Mouse (Mus musculus): ENCODE results near the gene Gm47841. TPM values are rescaled to one million over a fixed set of nuclear protein-coding genes. Genes with fewer than 3 reads are reported as not detected.

Gm47841 gene
- total and polyA plus RNA-seq, 3 experiments = not detected

GRCm38 (mm10) chr15:101092121-101092828 lies 45.1 kb upstream of the Gm47841 start:
- Histone ChIP-seq H3K27me3 (ENCODE audit: control insufficient read depth, insufficient read depth, low read length) (no peaks in the 10 kb centered on the region), H3K9ac (ENCODE audit: low read depth, low read length) (no peak overlapping the region), H3K36me3 (ENCODE audit: control insufficient read depth, insufficient read depth, low read length) (no peaks in the 10 kb centered on the region), H3K4me1 (ENCODE audit: control insufficient read depth, insufficient read depth, low read length) (no peaks in the 10 kb centered on the region; the same call in 1 of the 2 replicates), H3K27ac (peak overlapping the region; percentile 23; the same call in 1 of the 2 replicates), H3K79me2 (replicated peaks; ENCODE audit: control insufficient read depth, insufficient read depth, low read length) (no peaks in the 10 kb centered on the region), H3K4me3 (no peak overlapping the region)
- intact Hi-C loops (cut with DNase I) = no loop called here
- no peak for DNase-seq
- 59% methylated on average over 14 of the region's 14 CpGs for WGBS
- TF ChIP-seq EP300 (IDR thresholded peaks at IDR 0.05; ENCODE audit: insufficient read depth, low read depth, low read length) (no peak), POLR2A (IDR thresholded peaks at IDR 0.05; ENCODE audit: insufficient read depth, low read depth, low read length) (no peak), CTCF (IDR thresholded peaks at IDR 0.05) (no peak)

DNA sequence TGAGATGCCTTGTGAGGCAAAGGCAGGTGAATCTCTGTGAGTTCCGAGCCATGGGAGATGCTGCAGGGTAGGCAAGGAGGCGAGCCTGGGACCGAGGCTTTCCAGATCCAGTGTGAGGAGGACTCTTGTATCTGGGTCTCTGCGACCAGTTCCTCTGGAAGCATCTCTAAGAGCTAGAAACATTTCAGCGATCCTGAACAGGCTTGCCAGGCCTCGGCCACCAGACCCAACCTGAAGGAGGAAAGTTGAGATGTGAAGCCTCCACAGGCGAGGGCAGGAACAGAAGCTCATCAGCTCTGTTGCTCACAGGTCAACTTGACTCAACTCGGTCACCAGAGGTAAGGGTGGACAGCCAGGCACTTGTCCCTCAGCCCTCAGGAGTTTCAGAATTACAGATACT lies 44.4 kb upstream of the Gm47841 start:
- Histone ChIP-seq H3K4me3 (no peak overlapping the region), H3K4me1 (ENCODE audit: control insufficient read depth, insufficient read depth, low read length) (no peaks in the 10 kb centered on the region; the same call in 1 of the 2 replicates), H3K27ac (no peak overlapping the region), H3K79me2 (replicated peaks; ENCODE audit: control insufficient read depth, insufficient read depth, low read length) (no peaks in the 10 kb centered on the region), H3K36me3 (ENCODE audit: control insufficient read depth, insufficient read depth, low read length) (no peaks in the 10 kb centered on the region), H3K27me3 (ENCODE audit: control insufficient read depth, insufficient read depth, low read length) (no peaks in the 10 kb centered on the region), H3K9ac (ENCODE audit: low read depth, low read length) (no peak overlapping the region)
- DNase-seq = no peak
- TF ChIP-seq CTCF (IDR thresholded peaks at IDR 0.05) = no peak
- no peak for TF ChIP-seq EP300 (IDR thresholded peaks at IDR 0.05; ENCODE audit: insufficient read depth, low read depth, low read length)
- TF ChIP-seq POLR2A (IDR thresholded peaks at IDR 0.05; ENCODE audit: insufficient read depth, low read depth, low read length) = no peak
- WGBS = 93% methylated on average over 8 of the region's 8 CpGs
- intact Hi-C loops (cut with DNase I) = no loop called here

- Histone ChIP-seq H3K9ac (ENCODE audit: low read depth, low read length) (no peak overlapping the region), H3K27me3 (ENCODE audit: control insufficient read depth, insufficient read depth, low read length) (no peaks in the 10 kb centered on the region), H3K4me1 (ENCODE audit: control insufficient read depth, insufficient read depth, low read length) (no peaks in the 10 kb centered on the region; the same call in 1 of the 2 replicates), H3K4me3 (no peak overlapping the region), H3K27ac (no peak overlapping the region), H3K79me2 (replicated peaks; ENCODE audit: control insufficient read depth, insufficient read depth, low read length) (no peaks in the 10 kb centered on the region), H3K36me3 (ENCODE audit: control insufficient read depth, insufficient read depth, low read length) (no peaks in the 10 kb centered on the region)
- no peak for DNase-seq
- intact Hi-C loops (cut with DNase I) = no loop called here
- no peak for TF ChIP-seq POLR2A (IDR thresholded peaks at IDR 0.05; ENCODE audit: insufficient read depth, low read depth, low read length)
- TF ChIP-seq CTCF (IDR thresholded peaks at IDR 0.05) = no peak
- TF ChIP-seq EP300 (IDR thresholded peaks at IDR 0.05; ENCODE audit: insufficient read depth, low read depth, low read length) = no peak
- WGBS = 82% methylated on average over 4 of the region's 4 CpGs
Observed at GRCm38 (mm10) chr15:101088291-101088690, 41.1 kb upstream of the Gm47841 start.

GRCm38 (mm10) chr15:101086956-101087355 lies 39.8 kb upstream of the Gm47841 start:
- Histone ChIP-seq H3K36me3 (ENCODE audit: control insufficient read depth, insufficient read depth, low read length) (no peaks in the 10 kb centered on the region), H3K27me3 (ENCODE audit: control insufficient read depth, insufficient read depth, low read length) (no peaks in the 10 kb centered on the region), H3K4me3 (no peak overlapping the region), H3K27ac (no peak overlapping the region), H3K9ac (ENCODE audit: low read depth, low read length) (no peak overlapping the region), H3K79me2 (replicated peaks; ENCODE audit: control insufficient read depth, insufficient read depth, low read length) (no peaks in the 10 kb centered on the region), H3K4me1 (ENCODE audit: control insufficient read depth, insufficient read depth, low read length) (peaks cover 2% of the 10 kb centered on the region; the same call in 1 of the 2 replicates)
- intact Hi-C loops (cut with DNase I) = no loop called here
- WGBS = 40% methylated on average over 3 of the region's 3 CpGs
- no peak for DNase-seq
- TF ChIP-seq CTCF (IDR thresholded peaks at IDR 0.05) (no peak), EP300 (IDR thresholded peaks at IDR 0.05; ENCODE audit: insufficient read depth, low read depth, low read length) (no peak), POLR2A (IDR thresholded peaks at IDR 0.05; ENCODE audit: insufficient read depth, low read depth, low read length) (no peak)

DNA sequence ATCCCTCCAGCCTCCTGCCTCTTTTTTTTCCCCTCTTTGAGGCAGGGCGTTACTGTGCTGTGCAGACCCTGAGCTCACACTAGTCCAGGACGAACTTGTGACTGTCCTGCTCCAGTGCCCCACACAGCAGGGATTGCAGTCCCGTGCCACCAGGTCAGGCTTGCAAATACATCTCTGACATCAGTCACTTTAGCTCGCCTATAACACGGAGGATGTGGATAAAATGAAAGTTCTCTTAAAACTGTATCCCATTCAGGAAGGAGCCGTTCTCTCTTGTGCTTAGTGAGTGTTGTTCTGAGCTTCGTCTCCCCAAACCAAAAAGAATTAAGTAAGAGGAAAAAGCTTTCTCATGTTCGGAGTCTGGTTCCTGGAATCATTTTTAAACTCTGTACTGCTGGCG lies 39.3 kb upstream of the Gm47841 start:
- DNase-seq = no peak
- TF ChIP-seq EP300 (IDR thresholded peaks at IDR 0.05; ENCODE audit: insufficient read depth, low read depth, low read length) = no peak
- no peak for TF ChIP-seq CTCF (IDR thresholded peaks at IDR 0.05)
- TF ChIP-seq POLR2A (IDR thresholded peaks at IDR 0.05; ENCODE audit: insufficient read depth, low read depth, low read length) = no peak
- 85% methylated on average over 9 of the region's 9 CpGs for WGBS
- no peaks in the 10 kb centered on the region for H3K27me3 ChIP-seq (ENCODE audit: control insufficient read depth, insufficient read depth, low read length)
- no peak overlapping the region for H3K4me3 ChIP-seq
- H3K36me3 ChIP-seq (ENCODE audit: control insufficient read depth, insufficient read depth, low read length) = no peaks in the 10 kb centered on the region
- no peak overlapping the region for H3K27ac ChIP-seq
- no peaks in the 10 kb centered on the region for H3K79me2 ChIP-seq (replicated peaks; ENCODE audit: control insufficient read depth, insufficient read depth, low read length)
- intact Hi-C loops (cut with DNase I) = no loop called here
- H3K4me1 ChIP-seq (ENCODE audit: control insufficient read depth, insufficient read depth, low read length) = peaks cover 2% of the 10 kb centered on the region; the same call in 1 of the 2 replicates
- H3K9ac ChIP-seq (ENCODE audit: low read depth, low read length) = no peak overlapping the region

DNA sequence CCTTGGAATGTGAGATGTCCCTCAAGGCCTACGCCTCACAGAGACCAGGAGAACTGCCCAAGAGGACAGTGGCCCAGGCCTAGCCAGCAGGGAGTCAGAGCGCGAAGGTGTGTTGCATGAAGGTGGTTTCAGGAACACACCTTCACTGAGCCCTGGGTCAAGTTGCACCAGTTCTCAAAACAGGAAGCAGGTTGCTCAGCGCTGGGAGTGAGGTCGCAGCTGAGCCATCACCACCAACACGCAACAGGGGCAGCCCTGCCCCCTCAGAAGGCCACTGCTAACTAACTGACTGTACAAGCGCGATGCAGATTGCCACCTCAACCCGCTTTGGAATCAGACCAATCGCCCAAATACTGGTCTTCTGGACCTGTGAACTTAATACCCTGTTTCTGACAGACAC lies 37.3 kb upstream of the Gm47841 start:
- H3K36me3 ChIP-seq (ENCODE audit: control insufficient read depth, insufficient read depth, low read length) = no peaks in the 10 kb centered on the region
- H3K4me1 ChIP-seq (ENCODE audit: control insufficient read depth, insufficient read depth, low read length) = peaks cover 2% of the 10 kb centered on the region; the same call in 1 of the 2 replicates
- no peak for DNase-seq
- 84% methylated on average over 10 of the region's 10 CpGs for WGBS
- no peak for TF ChIP-seq POLR2A (IDR thresholded peaks at IDR 0.05; ENCODE audit: insufficient read depth, low read depth, low read length)
- no peak for TF ChIP-seq EP300 (IDR thresholded peaks at IDR 0.05; ENCODE audit: insufficient read depth, low read depth, low read length)
- no peak for TF ChIP-seq CTCF (IDR thresholded peaks at IDR 0.05)
- no peak overlapping the region for H3K27ac ChIP-seq
- no peaks in the 10 kb centered on the region for H3K27me3 ChIP-seq (ENCODE audit: control insufficient read depth, insufficient read depth, low read length)
- no peaks in the 10 kb centered on the region for H3K79me2 ChIP-seq (replicated peaks; ENCODE audit: control insufficient read depth, insufficient read depth, low read length)
- intact Hi-C loops (cut with DNase I) = no loop called here
- H3K9ac ChIP-seq (ENCODE audit: low read depth, low read length) = no peak overlapping the region
- no peak overlapping the region for H3K4me3 ChIP-seq

Data from heart, adult 2 months (tissue).